Mouse (Mus musculus) neural tube, embryonic 15.5 days (tissue): ENCODE data around the gene Coq5. TPM values are rescaled to one million over a fixed set of nuclear protein-coding genes. Genes with fewer than 3 reads are reported as not detected.
A peak's percentile ranks its signal among the peaks of the same experiment; 100 is the strongest.

ENCODE experiments used
- ATAC-seq: fragments of 200-750 bp; cut with Nextera tagmentation; 2 replicates; pipeline ENCODE4 v1.8.0; 2017; ENCODE audit warnings: mild to moderate bottlenecking, moderate TSS enrichment, moderate library complexity; ENCODE audit not compliant: low FRiP score
- H3K27ac ChIP-seq: fragments of 300-500 bp; sonication (generic); replicated peaks from 2 replicates; pipeline ENCODE4 v1.5.1; 2015; ENCODE audit warnings: mild to moderate bottlenecking, inconsistent platforms
- H3K27me3 ChIP-seq: fragments of 300-500 bp; sonication (generic); replicated peaks from 2 replicates; pipeline ENCODE4 v1.6.1; 2015; ENCODE audit warnings: inconsistent platforms
- H3K36me3 ChIP-seq: fragments of 300-500 bp; sonication (generic); 2 replicates; pipeline ENCODE4 v1.6.1; 2015; ENCODE audit warnings: inconsistent platforms
- H3K4me1 ChIP-seq: fragments of 300-500 bp; sonication (generic); 2 replicates; pipeline ENCODE4 v1.6.1; 2015; ENCODE audit warnings: inconsistent platforms
- H3K4me2 ChIP-seq: fragments of 300-500 bp; sonication (generic); 2 replicates; pipeline ENCODE4 v1.6.1; 2015; ENCODE audit warnings: inconsistent platforms, mild to moderate bottlenecking, moderate library complexity
- H3K4me3 ChIP-seq: fragments of 300-500 bp; sonication (generic); replicated peaks from 2 replicates; pipeline ENCODE4 v1.5.1; 2015; ENCODE audit warnings: mild to moderate bottlenecking, inconsistent platforms
- H3K9ac ChIP-seq: fragments of 300-500 bp; sonication (generic); replicated peaks from 2 replicates; pipeline ENCODE4 v1.6.1; 2015; ENCODE audit warnings: mild to moderate bottlenecking, inconsistent platforms
- H3K9me3 ChIP-seq: fragments of 300-500 bp; sonication (generic); replicated peaks from 2 replicates; pipeline ENCODE4 v1.6.1; 2016; ENCODE audit warnings: inconsistent platforms
- WGBS: fragments of 180-500 bp; shearing (Covaris S2); methylation state at CpG from one replicate; pipeline ENCODE4 v1.1.7; 2015; ENCODE audit warnings: mixed read lengths; 5-methylcytosine and 5-hydroxymethylcytosine counted together
- polyA plus RNA-seq: library from polyadenylated mRNA; unstranded; fragments of >200 nt; fragmentation: Nextera tagmentation; extraction: Ambion mirVana; gene quantifications from 2 replicates; pipeline ENCODE4 v1.2.1, GENCODE M21; 2015

Coq5 gene
- polyA plus RNA-seq, 1 experiment from 2014 or later = 63.7 TPM

- peak overlapping the region; percentile 74 for H3K4me2 ChIP-seq
- H3K27me3 ChIP-seq = no peaks in the 10 kb centered on the region
- 89% methylated on average over 1 of the region's 1 CpGs for WGBS
- no peaks in the 10 kb centered on the region for H3K36me3 ChIP-seq
- peaks cover 61% of the 10 kb centered on the region for H3K4me1 ChIP-seq
- no peaks in the 10 kb centered on the region for H3K9me3 ChIP-seq
- peak overlapping the region; percentile 100; the same call in 1 of the 2 replicates for H3K4me3 ChIP-seq
- no peak overlapping the region for H3K27ac ChIP-seq
- ATAC-seq = no peak
- no peak overlapping the region for H3K9ac ChIP-seq
These were observed 9.5 kb upstream of the Coq5 start for GRCm38 (mm10) chr5:115269969-115270368.

GRCm38 (mm10) chr5:115271931-115272811 lies 7.3 kb upstream of the Coq5 start:
- H3K4me1 ChIP-seq = peaks cover 51% of the 10 kb centered on the region
- H3K36me3 ChIP-seq = no peaks in the 10 kb centered on the region
- no peaks in the 10 kb centered on the region for H3K27me3 ChIP-seq
- H3K9ac ChIP-seq = peak overlapping the region; percentile 99
- peak; percentile 23; the same call in 1 of the 2 replicates for ATAC-seq
- peak overlapping the region; percentile 100 for H3K4me3 ChIP-seq
- under 1% methylated on average over 75 of the region's 77 CpGs for WGBS
- peak overlapping the region; percentile 74 for H3K4me2 ChIP-seq
- H3K9me3 ChIP-seq = no peaks in the 10 kb centered on the region
- H3K27ac ChIP-seq = peak overlapping the region; percentile 90

GRCm38 (mm10) chr5:115272812-115273548 lies 6.5 kb upstream of the Coq5 start, which contains the start of gene Rnf10:
TSS of gene Rnf10 (minus strand) at chr5:115272898.
- H3K4me2 ChIP-seq = peak within 1 kb of the TSS; percentile 74
- ATAC-seq = peak; percentile 91
- 13% methylated on average over 26 of the region's 26 CpGs for WGBS
- H3K9me3 ChIP-seq = no peaks in the 10 kb centered on the region
- H3K4me3 ChIP-seq = peak within 1 kb of the TSS; percentile 100
- H3K9ac ChIP-seq = peak within 1 kb of the TSS; percentile 99
- H3K27ac ChIP-seq = peak within 1 kb of the TSS; percentile 90
- H3K27me3 ChIP-seq = no peaks in the 10 kb centered on the region
- H3K36me3 ChIP-seq = no peaks in the 10 kb centered on the region
- peaks cover 47% of the 10 kb centered on the region for H3K4me1 ChIP-seq

- H3K36me3 ChIP-seq = no peaks in the 10 kb centered on the region
- peak overlapping the region; percentile 90 for H3K27ac ChIP-seq
- peak overlapping the region; percentile 100; the same call in 1 of the 2 replicates for H3K4me3 ChIP-seq
- 0 out of 2 replicates have a peak, but pooled peaks have one; percentile 5 for ATAC-seq
- H3K4me2 ChIP-seq = peak overlapping the region; percentile 74
- WGBS = 71% methylated on average over 6 of the region's 6 CpGs
- peaks cover 41% of the 10 kb centered on the region for H3K4me1 ChIP-seq
- no peak overlapping the region; the same call in 1 of the 2 replicates for H3K9ac ChIP-seq
- H3K9me3 ChIP-seq = no peaks in the 10 kb centered on the region
- no peaks in the 10 kb centered on the region for H3K27me3 ChIP-seq
These were observed 5.8 kb upstream of the Coq5 start for GRCm38 (mm10) chr5:115273549-115274135.

GRCm38 (mm10) chr5:115274353-115274752 lies 5.1 kb upstream of the Coq5 start:
- H3K36me3 ChIP-seq = no peaks in the 10 kb centered on the region
- peaks cover 36% of the 10 kb centered on the region for H3K4me1 ChIP-seq
- 63% methylated on average over 1 of the region's 1 CpGs for whole genome bisulfite sequencing
- no peaks in the 10 kb centered on the region for H3K27me3 ChIP-seq
- H3K9ac ChIP-seq = no peak overlapping the region
- no peak overlapping the region for H3K4me3 ChIP-seq
- no peak for ATAC-seq
- H3K27ac ChIP-seq = no peak overlapping the region
- no peak overlapping the region for H3K4me2 ChIP-seq
- H3K9me3 ChIP-seq = no peaks in the 10 kb centered on the region

GRCm38 (mm10) chr5:115274771-115275170 lies 4.7 kb upstream of the Coq5 start:
- H3K27me3 ChIP-seq = no peaks in the 10 kb centered on the region
- no peak overlapping the region for H3K4me3 ChIP-seq
- no peaks in the 10 kb centered on the region for H3K36me3 ChIP-seq
- 91% methylated on average over 1 of the region's 1 CpGs for WGBS
- ATAC-seq = no peak
- H3K4me1 ChIP-seq = peaks cover 32% of the 10 kb centered on the region
- no peak overlapping the region for H3K9ac ChIP-seq
- no peaks in the 10 kb centered on the region for H3K9me3 ChIP-seq
- H3K4me2 ChIP-seq = no peak overlapping the region
- H3K27ac ChIP-seq = no peak overlapping the region

GRCm38 (mm10) chr5:115275998-115276397 lies 3.5 kb upstream of the Coq5 start:
- H3K4me1 ChIP-seq = peaks cover 27% of the 10 kb centered on the region
- H3K27ac ChIP-seq = no peak overlapping the region
- H3K4me3 ChIP-seq = no peak overlapping the region
- 37% methylated on average over 14 of the region's 14 CpGs for WGBS
- H3K9ac ChIP-seq = no peak overlapping the region
- H3K36me3 ChIP-seq = no peaks in the 10 kb centered on the region
- H3K27me3 ChIP-seq = no peaks in the 10 kb centered on the region
- H3K9me3 ChIP-seq = no peaks in the 10 kb centered on the region
- H3K4me2 ChIP-seq = no peak overlapping the region
- ATAC-seq = no peak

- ATAC-seq = no peak
- no peak overlapping the region for H3K4me2 ChIP-seq
- H3K27ac ChIP-seq = no peak overlapping the region
- peaks cover under 1% of the 10 kb centered on the region; the same call in 1 of the 2 replicates for H3K36me3 ChIP-seq
- 94% methylated on average over 1 of the region's 1 CpGs for WGBS
- H3K9ac ChIP-seq = no peak overlapping the region
- H3K4me3 ChIP-seq = no peak overlapping the region
- no peaks in the 10 kb centered on the region for H3K27me3 ChIP-seq
- H3K9me3 ChIP-seq = no peaks in the 10 kb centered on the region
- H3K4me1 ChIP-seq = peaks cover 16% of the 10 kb centered on the region
These were observed 1.4 kb upstream of the Coq5 start for GRCm38 (mm10) chr5:115278053-115278452.

GRCm38 (mm10) chr5:115278785-115279184 lies 681 bp upstream of the Coq5 start:
- Histone ChIP-seq H3K4me1 (peaks cover 10% of the 10 kb centered on the region), H3K27me3 (no peaks in the 10 kb centered on the region), H3K27ac (no peak overlapping the region), H3K9me3 (no peaks in the 10 kb centered on the region), H3K4me2 (no peak overlapping the region), H3K36me3 (peaks cover 7% of the 10 kb centered on the region), H3K9ac (no peak overlapping the region), H3K4me3 (no peak overlapping the region)
- 67% methylated on average over 2 of the region's 2 CpGs for WGBS
- no peak for ATAC-seq

GRCm38 (mm10) chr5:115280050-115280687 lies 703 bp downstream of the Coq5 start:
- peak overlapping the region; percentile 79 for H3K27ac ChIP-seq
- H3K4me3 ChIP-seq = peak overlapping the region; percentile 97
- H3K9ac ChIP-seq = peak overlapping the region; percentile 96
- peaks cover 19% of the 10 kb centered on the region for H3K36me3 ChIP-seq
- ATAC-seq = peak; percentile 57; the same call in 1 of the 2 replicates
- H3K27me3 ChIP-seq = no peaks in the 10 kb centered on the region
- H3K4me1 ChIP-seq = peaks cover 10% of the 10 kb centered on the region
- H3K9me3 ChIP-seq = no peaks in the 10 kb centered on the region
- peak overlapping the region; percentile 92 for H3K4me2 ChIP-seq
- 6% methylated on average over 17 of the region's 17 CpGs for WGBS

- ATAC-seq = no peak
- H3K36me3 ChIP-seq = peaks cover 51% of the 10 kb centered on the region
- 83% methylated on average over 3 of the region's 3 CpGs for WGBS
These were observed 5.3 kb downstream of the Coq5 start for GRCm38 (mm10) chr5:115284735-115285134.

More at GRCm38 (mm10) chr5:115284735-115285134, 5.3 kb downstream of the Coq5 start:
- Histone ChIP-seq H3K9ac (no peak overlapping the region), H3K4me1 (peaks cover 7% of the 10 kb centered on the region), H3K4me2 (no peak overlapping the region), H3K4me3 (no peak overlapping the region), H3K27me3 (no peaks in the 10 kb centered on the region), H3K9me3 (no peaks in the 10 kb centered on the region), H3K27ac (no peak overlapping the region)
